Mouse (Mus musculus) left cerebral cortex, postnatal 25 days (tissue): ENCODE data around the gene Cdk2. TPM values are rescaled to one million over a fixed set of nuclear protein-coding genes. Genes with fewer than 3 reads are reported as not detected.
"Not testable (repeated sequence)": the region's sequence is repeated elsewhere in the genome, so short reads cannot be mapped to it uniquely, and the experiment has no call there.

ENCODE experiments used
- DNase-seq, 2 experiments: peaks; one replicate each; pipeline ENCODE4 v3.0.0; 2022; ENCODE audit warnings: low spot score in 2 of 2, mixed read lengths in 1 of 2
- intact Hi-C: fragments of 180-260 bp; cut with DNase I; formaldehyde crosslinking; loops from one replicate; pipeline ENCODE4 v1.15.1; 2025
- total RNA-seq, 2 experiments: library from RNA; stranded (reverse); gene quantifications; 2 replicates each; pipeline ENCODE4 v1.2.3; 2021

Cdk2 gene
- total RNA-seq, 2 experiments from 2014 or later = 2.5 to 3.2 TPM

DNA sequence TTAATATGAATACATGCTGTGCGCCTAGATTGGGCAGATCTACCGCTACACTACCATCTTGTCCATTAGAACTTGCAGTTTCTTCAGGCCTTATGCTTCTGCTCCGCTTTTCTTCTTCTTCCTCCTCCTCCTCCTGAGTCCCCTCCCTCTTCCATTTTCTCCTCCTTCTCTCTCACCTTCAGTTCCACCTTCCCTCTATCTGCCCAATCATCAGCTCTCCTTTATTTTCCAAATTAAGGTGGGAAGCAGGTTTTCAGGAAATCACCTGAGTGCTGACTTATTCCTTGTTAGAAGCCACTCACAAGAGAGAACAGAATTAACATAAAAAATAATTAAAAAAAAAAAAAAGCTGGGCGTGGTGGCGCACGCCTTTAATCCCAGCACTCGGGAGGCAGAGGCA, 6.5 kb upstream of the Cdk2 start:
- DNase-seq, intact Hi-C loops: not testable (repeated sequence)

DNA sequence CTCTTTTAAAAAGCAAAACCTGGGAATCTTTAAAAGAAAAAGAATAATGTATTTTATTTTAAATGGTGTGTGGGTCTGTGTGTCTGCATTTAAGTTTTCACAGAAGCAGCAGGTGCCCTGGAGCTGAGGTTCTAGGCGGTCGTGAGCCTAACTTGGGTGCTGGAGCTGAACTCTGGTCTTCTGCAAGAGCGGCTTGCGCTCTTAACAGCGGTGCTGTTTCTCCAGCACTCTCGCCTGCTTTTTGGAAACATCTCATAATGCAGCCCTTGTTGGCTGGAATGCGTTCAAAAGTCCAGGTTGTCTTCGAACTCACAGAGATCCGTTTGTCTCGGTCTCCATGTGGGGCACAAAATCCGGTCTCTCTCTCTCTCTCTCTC, 474 bp upstream of the Cdk2 start:
- no peak for DNase-seq
- intact Hi-C loops = no loop called here

DNA sequence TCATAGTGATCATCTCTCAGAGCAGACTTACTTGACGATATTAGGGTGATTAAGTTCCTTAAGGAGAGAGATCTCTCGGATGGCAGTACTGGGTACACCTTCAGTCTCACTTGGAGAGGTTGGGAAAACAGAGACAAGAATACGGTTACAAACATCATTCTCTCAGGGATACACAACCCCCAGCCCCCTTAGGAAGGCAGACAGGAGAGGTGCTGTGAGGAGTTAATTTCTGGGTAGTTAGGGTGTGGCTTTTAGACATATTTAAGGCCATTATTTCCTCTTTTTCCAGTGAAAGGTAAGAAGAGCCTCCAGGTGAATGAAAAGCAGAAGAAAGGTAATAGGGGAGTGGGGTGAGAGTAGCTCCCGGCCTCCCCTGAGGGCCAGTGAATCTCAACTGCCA, 936 bp downstream of the Cdk2 start, which contains the start of gene Pmel:
Gene Pmel, plus strand, starts transcription at position 301 of the 400 bp plus-strand sequence.
- intact Hi-C loops = no loop called here
- no peak for DNase-seq

DNA sequence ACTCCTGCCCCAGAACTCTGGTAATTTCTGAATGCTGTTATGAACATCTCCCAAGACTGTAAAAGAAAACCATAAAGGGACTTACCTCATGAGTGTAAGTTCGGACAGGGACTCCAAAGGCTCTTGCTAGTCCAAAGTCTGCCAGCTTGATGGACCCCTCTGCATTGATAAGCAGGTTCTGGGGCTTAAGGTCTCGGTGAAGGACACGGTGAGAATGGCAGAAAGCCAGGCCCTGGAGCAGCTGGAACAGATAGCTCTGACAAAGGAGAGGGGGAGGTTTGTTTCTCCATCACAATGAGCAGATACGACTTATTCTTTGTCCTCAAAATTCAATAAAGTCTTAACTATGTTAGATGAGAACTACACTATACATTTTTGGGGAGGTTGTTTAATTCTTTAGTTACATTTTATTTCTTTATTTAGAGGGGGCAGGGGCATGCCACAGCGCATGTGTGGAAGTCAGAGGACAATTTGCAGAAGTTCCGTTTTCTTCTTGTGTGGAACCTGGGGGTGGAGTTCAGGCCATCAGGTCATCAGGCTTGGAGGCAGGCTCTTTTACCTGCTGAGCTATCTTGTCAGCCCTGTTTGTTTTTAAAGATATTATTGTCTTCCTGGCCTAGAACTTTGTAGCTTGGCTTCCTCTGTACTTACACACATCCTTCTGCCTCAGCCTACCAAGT, 2.4 kb downstream of the Cdk2 start:
- intact Hi-C loops = no loop called here

DNA sequence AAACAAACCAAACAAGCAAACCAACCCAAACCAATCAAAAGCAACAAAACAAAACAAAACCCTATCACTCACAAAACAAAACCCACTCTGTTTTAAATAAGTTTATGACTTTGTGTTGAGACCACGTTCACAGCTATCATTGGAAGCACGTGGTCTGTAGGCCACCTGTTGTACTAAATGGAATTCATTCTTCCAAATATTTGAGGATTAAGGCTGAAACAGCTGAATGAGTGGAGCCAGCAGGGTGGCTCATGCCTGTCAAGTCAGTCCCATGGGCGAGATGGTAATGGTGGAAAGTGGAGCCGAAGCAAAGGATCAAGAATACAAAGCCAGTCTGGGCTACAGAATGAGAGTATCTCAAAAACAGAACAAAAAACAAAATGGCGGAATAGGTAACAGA, 4.1 kb downstream of the Cdk2 start:
- intact Hi-C loops = no loop called here
- DNase-seq = no peak

More for the DNA sequence above, 2.4 kb downstream of the Cdk2 start:
- DNase-seq = no peak

DNA sequence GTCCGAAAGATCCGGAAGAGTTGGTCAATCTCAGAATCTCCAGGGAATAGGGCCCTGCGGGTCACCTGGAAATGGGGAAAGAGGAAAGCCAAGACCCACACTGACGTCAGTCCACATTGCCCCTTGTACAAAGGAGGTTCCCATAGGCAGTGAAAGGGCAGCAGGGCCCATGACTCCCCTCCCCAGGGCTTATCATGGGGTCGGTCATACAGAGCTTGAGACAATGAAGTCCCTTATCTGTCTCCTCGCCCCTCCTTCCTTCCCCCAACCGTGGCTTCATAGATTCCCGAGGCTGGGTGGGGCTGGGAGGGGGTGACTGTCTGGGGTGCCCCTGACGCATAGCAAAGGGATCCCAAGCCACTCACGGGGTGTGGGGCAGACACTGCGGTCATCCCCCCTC, 5.2 kb downstream of the Cdk2 start:
- intact Hi-C loops = no loop called here
- no peak for DNase-seq

DNA sequence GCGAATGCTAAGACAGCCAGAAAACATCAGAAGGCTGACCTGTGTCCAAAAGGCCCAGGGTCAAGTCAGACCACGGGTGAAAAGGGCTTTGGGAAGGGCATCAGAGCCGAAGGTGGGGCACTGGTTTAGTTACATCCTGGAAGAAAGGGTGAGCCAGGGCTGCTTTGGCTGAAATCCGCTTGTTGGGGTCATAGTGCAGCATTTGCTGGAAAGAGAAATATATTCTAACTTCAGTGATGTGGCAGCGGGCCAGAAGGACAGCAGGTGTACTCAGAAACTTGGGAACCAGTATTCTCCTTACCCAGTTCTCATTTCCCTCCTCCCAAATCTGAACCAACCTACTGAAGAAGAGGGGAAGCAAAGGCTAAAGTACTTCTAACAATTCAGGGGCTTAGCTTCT, 5.8 kb downstream of the Cdk2 start:
- intact Hi-C loops = no loop called here
- DNase-seq = no peak

DNA sequence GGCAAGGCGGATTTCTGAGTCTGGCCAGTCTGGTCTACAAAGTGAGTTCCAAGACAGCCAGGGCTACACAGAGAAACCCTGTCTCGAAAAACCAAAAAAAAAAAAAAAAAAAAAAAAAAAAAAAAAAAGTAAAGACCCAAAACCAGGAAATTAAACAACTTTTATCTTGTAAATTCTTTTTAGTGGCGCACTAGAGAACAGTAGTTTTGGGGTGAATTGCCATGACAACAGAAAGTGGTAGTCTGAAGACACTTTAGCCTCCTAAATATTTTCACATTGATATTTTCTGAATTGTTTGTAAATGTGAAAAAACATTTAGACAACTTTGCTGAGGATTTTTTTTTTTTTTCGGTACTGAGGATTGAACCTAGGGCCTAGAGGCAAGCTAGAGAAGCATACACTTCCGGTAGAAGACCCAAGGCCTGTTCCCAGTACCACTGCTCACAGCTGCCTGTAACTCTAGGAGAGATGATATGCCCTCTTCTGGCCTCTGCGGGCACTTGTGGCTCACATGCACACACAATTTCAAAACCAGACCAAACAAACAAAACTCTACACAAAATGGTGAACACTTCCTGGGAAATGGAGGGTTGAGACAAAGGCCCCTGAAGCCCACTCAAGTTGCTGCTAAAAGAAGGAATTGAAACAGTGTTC, 7.6 kb downstream of the Cdk2 start:
- intact Hi-C loops = no loop called here
- no peak for DNase-seq

DNA sequence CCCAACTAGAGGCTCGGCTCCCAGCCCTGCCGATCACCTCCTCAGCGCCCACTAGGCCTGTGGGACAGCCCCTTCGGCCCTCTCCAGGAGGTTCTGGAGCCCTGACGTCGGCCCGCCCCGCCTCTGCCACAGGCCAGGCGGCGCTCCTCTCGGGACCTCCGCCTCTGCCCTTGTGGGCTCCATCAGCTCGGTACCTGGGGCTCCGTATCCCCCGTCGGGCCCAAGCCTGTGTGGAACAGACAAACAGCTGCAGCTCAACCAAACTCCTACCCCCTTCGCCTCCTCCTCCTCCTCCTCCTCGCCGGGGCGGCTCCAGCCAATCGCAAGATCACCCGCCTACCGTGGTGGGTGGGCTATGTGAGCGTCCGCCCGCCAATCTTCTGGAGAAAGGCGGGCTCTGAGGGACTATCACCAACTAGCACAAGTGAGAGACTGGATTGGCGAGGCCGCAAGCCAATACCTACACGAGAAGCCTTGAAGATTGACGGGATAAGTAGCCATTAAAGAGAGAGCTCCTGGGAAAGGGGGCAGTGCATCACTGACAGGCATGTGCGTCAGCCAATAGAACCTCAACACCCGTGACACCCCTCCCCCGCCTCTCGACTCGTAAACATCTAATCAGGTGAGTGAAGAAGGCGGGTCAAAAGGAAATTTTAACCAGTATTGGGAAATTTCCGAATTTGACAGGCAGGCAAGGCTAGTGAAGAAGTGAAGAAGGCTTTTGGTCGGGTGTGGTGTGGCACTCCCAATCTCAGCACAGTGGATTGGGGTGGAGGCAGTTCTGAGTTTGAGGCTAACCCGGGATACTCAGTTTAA, 8.6 kb downstream of the Cdk2 start, which contains the start of gene Rab5b:
Gene Rab5b, minus strand, starts transcription at position 273 of the 816 bp plus-strand sequence.
- peak; percentile 100 for DNase-seq
- intact Hi-C loops = no loop called here

DNA sequence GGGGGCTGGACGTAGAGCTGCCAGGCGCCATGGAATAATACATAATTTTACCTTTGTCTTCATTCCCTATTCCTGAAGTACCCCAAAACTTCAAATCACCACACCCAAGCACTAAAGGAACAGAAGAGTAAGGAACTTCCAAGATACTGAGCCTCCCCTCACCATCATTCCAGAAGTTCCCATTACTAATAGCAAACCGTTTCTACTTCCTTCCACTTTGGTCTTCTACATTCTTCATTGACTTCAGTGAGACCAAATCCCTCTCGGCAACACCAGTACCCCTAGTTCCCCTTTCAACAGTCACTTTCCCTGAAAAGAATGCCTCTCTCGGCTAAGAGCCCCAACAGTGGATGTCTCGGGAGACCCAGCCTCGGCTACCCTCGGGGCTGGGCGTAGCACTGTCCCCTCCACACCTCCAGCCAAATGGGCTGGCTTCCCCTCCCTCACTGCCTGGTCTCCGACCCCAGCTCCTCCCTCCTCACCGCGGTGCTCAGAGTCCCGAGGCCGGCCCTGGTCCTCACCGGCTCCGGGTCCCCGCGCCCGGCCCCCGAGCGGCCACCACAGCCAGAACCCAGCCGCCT, 9.3 kb downstream of the Cdk2 start:
- intact Hi-C loops = no loop called here
- no peak for DNase-seq

DNA sequence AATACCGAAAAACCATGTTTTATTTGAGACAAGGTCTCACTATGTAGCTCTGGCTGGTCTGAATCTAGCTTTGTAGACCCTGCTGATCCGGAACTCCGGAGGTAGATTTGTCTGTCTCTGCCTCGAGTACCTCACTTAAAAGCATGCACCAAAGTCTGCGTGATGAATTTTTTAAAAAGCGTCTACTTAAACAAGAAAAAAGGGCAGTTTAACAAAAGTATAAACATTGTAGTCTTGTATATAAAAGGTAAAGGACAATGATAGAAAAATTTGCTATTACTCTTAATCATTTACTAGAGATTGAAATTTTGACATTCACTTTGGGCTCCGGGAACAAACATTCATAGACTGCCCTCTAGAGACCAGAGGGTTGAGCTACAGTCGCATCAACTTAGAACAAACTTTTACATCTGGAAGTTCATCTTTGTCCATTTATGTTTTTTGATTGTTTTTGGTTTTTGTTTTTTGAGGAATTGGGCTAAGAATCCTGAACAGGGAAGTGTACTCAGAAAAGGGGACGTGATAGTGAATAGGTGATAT, 30.3 kb downstream of the Cdk2 start:
- peak; percentile 28 to 42 for DNase-seq
- intact Hi-C loops = loop anchor here (1.0 to 5.0 kb wide), 4 partner anchors 29 to 107 kb away; partner anchors contain the start of genes Ikzf4, Pa2g4 and Rps26

DNA sequence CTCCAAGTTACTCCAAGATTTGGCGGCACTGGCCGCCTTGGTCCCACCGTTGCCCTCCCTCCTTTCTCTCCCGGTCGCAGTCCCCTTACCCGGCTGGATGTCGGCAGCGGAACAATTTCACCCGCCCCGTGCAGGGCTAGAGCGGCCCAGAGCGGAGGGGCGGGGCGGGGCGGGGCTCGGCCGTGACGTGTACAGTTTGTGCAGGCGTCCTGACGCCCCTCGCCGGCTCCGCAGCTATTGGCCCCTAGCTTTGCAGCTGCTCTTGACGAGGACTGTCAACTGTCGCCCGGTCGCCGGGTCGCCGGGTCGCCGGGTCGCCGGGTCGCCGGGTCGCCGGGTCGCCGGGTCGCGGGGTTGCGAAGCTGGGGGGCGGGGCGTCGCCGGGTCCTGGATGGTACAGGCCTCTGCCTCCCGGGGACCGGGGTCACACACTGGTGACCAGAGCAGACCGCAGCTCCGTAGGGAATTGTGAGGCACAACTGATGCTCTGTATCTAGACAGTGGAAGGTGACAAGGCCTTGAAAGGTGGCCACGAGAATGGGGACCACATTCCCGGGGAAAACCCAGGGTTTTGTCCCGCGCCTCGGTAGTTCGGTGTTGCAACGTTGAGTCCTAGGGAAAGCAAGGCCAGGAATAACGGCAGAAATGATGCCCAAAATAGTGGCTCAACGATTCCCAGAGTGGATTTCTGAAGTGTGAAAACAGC, 30.9 kb downstream of the Cdk2 start, which contains the start of gene Suox:
Gene Suox, minus strand, starts transcription at position 311 of the 706 bp plus-strand sequence.
- intact Hi-C loops = loop anchor here (1.0 to 5.0 kb wide), 4 partner anchors 29 to 107 kb away; partner anchors contain the start of genes Ikzf4, Pa2g4 and Rps26
- peak; percentile 83 to 85 for DNase-seq

DNA sequence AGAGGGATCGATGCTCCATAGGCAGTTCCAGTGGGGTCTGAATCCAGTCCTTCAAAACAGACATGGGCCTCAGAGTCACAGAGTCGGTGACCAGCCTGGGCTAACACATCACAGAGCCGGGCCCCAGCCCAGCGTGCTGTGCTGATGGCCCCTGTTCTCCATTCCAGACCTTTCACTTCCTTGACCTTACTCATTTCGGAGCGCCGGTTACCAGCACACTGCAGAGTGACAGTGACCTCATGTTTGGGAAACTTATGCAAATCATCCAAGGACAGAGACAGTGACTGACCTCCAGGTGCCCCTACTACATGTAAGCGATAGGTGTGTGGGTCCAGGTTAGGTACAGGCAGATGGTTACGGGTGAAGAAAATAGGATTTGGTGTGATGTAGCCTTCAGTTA, 33.7 kb downstream of the Cdk2 start:
- DNase-seq = no peak
- intact Hi-C loops = loop anchor here (5.0 kb wide), 2 partner anchors 59 to 104 kb away; partner anchors contain the start of gene Pa2g4

DNA sequence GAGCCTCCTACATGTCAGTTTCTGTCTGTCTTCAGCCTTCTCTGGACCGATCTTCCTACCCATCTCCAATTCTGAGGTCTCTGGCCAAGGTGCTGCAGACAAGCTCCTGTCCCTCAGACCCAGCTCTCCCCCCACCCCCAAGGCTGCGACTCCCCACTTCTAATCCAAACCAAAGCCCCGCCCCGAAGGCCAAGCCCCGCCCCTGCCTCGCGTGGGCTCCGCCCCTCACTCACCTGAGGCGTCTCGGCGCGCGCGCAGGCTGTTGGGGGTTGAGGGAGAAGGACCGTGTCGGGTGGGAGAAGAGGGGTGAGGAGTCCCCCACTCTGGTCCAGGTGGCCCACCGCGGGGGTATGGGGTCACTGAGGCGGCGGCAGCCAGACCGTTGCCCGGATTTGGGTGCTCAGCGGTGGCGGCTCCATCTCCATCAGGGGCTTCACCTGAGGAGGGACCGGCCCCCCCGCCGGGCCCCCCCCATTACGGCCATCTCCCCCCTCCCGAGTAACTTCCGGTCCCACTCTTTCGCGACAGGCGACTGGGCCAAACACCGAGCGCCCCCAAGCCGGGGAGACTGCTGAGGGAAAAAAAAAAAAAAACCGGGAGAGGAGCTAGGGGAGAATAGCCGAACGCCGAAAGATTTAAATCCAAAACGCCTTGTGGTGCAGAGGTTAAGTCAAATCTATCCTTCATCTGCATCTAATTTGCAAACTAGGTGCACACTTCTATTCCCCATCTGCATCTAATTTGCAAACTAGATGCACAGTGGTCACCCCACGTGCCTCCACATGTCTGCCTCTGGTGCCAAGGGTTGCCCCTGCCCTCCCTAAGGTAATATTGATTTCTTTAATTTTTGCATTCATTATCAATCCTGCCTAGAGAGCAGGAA, 35.8 kb downstream of the Cdk2 start:
- DNase-seq = peak; percentile 59 to 69
- intact Hi-C loops = no loop called here

DNA sequence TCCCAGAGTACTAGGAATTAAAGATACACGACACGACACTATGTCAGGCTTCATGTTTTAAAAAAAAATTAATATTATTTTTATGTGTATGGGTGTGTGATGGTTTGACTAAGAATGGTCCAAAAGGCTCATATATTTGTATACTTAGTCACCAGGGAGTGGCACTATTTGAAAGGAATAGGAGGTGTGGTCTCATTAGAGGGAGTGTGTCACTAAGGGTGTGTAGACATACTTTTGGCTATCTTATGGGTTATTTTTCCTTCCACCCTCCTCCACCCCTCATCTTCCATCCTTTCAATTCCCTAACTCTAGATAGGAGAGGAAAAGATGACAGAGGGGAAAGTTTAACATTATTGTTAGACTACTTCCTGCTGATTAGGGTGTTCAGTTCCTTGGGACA, 39.0 kb downstream of the Cdk2 start:
- DNase-seq = no peak
- intact Hi-C loops = no loop called here

DNA sequence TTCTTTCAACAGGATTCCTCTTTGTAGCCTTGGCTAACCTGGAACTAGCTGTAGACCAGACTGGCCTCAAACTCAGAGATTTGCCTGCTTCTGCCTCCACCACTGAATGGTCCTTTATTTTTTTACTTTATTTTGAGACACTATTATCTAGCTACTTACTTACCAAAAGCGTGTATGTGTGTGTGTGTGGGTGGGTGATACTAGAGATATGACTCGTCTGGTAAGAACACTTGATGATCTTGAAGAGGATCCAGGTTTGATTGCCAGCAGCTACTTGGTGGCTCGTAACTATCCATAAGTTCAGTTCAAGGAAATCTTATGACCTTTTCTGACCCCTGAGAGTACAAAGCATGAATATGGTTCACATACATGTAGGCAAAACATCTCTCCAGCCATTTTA, 39.5 kb downstream of the Cdk2 start:
- intact Hi-C loops = no loop called here
- DNase-seq = no peak

DNA sequence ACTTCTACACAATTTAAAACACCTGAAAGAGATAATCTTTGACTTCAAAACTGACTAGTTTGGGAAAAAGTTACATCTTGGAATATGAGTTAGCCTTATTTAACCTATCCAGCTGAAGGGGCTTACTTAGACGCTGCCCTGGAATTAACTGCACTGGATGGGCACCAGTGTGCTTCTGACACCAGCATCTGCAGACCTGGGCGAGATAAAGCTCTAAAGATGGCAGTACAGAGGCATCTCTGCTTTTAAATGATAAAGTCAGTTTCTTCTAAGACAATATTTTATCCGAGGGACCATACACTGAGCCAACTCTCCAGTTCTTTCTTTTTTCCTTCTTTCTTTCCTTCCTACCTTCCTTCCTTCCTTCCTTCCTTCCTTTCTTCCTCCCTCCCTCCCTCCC, 40.0 kb downstream of the Cdk2 start:
- intact Hi-C loops = no loop called here

More for the DNA sequence above, 40.0 kb downstream of the Cdk2 start:
- DNase-seq = no peak
